Mouse (Mus musculus): ENCODE results near the gene Eif4a3. TPM values are rescaled to one million over a fixed set of nuclear protein-coding genes. Genes with fewer than 3 reads are reported as not detected.

The Eif4a3 gene
- polyA plus RNA-seq, 2 experiments from 2014 or later: 175 to 208 TPM

Other genes with a start within 250 kb of the Eif4a3 start
- gene Cbx4, start 213.9 kb downstream of the Eif4a3 start, polyA plus RNA-seq (2017; shearing (Covaris generic)): 1 to 10 TPM; 1.7 to 3.7 TPM
- 1 to 10 TPM in 1 of 2 experiments, under 1 TPM in 1; 0.72 to 1.0 TPM for gene Tbc1d16, start 71.6 kb downstream of the Eif4a3 start, polyA plus RNA-seq (2017; shearing (Covaris generic))
- gene Ccdc40, start 71.5 kb downstream of the Eif4a3 start, polyA plus RNA-seq (2017; shearing (Covaris generic)): 1 to 10 TPM; 2.9 to 3.6 TPM
- 10 to 100 TPM; 11.5 to 27.8 TPM for gene Gaa, start 32.2 kb downstream of the Eif4a3 start, polyA plus RNA-seq (2017; shearing (Covaris generic))
- gene Card14, start 7.7 kb upstream of the Eif4a3 start, polyA plus RNA-seq (2017; shearing (Covaris generic)): not detected
- 10 to 100 TPM in 1 of 2 experiments, 1 to 10 TPM in 1; 7.4 to 19.9 TPM for gene Sgsh, start 55.4 kb upstream of the Eif4a3 start, polyA plus RNA-seq (2017; shearing (Covaris generic))
- 10 to 100 TPM in 1 of 2 experiments, 1 to 10 TPM in 1; 8.0 to 16.2 TPM for gene Slc26a11, start 55.5 kb upstream of the Eif4a3 start, polyA plus RNA-seq (2017; shearing (Covaris generic))
- 10 to 100 TPM; 51.8 to 54.0 TPM for gene Rnf213, start 93.0 kb upstream of the Eif4a3 start, polyA plus RNA-seq (2017; shearing (Covaris generic))
- 10 to 100 TPM; 11.2 to 21.9 TPM for gene Endov, start 191.3 kb upstream of the Eif4a3 start, polyA plus RNA-seq (2017; shearing (Covaris generic))
- not detected for gene Nptx1, start 247.7 kb upstream of the Eif4a3 start, polyA plus RNA-seq (2017; shearing (Covaris generic))